Mouse (Mus musculus) brain, adult 2 months (tissue): Measurements from ENCODE around the gene Rdh16f1.
A peak's percentile ranks its signal among the peaks of the same experiment; 100 is the strongest.
"Not testable (repeated sequence)": the region's sequence is repeated elsewhere in the genome, so short reads cannot be mapped to it uniquely, and the experiment has no call there.

Experiments used
- DNase-seq: peaks from one replicate; pipeline ENCODE4 v3.0.0; 2011; ENCODE audit warnings: low read depth, low spot score

Rdh16f1 gene

DNA sequence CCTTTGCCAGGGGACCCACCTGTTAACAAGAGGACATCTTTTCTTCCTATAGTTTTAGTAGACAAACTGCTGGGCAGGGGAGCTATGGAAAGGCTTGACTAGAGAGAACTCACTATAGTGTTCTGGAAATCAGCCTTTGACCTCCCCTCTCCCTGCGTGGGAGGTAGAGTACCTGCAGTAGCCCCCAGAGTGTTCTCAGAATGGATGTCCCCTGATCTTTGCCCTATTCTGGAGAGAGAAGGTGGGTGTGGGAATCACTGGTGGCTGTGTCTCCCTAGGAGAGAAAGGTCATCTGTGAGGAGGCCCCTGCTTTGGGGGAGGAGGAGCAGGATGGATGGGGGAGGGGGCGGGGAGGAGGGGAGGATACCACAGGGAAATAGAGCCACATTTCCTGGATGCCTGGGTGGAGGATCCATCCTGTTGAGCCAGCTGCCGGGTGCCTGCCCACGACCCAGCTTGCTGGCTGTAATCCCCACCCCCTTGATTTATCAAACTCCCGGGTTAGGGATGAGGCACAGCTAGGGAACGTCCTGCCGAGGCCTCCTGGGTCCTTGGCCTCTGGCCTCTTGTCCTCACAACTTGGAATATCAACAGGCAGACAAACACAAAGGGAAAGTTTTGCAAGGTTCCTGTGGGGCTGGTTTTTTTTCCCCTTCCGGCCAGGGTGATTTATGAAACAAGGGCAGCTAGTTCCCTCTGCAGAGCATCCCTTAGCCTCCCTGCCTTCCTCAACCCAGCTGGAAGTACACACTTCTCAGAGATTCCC, 10.6 kb upstream of the Rdh16f1 start:
- DNase-seq, result no peak

DNA sequence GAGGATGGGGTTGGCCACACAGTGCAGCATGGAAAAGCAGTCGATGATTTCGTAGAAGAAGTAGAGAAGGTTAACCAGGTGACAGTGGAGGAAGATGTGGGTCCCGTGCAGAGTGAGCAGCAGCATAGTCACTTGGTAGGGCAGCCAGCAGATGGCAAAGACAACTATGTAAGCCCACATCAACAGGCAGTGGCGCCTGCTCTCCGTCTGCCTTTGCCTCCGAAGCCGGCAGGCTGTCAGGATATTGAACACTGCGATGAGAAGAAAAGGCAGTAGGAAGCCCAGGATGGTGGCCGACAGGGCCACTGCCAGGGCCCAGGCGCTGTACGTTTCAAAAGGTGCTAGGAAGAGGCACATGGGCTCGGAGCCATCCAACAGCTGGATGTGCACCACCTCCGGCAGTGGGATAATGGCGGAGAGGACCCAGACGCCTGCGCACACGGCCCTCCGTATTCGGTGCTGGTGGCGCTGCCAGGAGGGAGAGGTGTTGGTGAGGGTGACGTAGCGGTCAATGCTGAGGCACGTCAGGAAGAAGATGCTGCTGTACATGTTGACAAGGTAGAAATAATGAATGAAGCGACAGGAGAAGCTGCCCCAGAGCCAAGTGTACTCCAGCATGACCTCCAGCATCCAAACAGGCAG, 9.3 kb upstream of the Rdh16f1 start:
- peak; percentile 45 for DNase-seq

DNA sequence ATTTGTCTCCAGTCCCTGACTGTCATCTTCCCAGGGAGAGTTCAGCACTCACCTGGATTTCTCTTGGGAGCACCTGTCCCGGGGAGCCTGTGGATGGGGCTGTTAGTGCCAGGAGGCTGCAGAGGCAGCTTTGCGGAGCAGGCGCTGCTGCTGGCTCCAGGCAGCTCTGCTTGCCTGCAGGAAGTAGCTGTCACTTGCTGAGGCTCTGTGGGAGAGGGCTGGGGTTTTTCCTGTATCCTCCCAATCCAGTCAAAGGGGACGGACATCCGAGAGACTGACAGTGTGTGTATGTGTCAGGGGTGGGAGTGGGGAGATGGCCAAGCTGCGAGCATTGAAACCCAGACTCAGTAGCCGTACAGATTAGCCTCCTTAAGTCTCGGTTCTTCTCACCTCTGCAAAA, 8.0 kb upstream of the Rdh16f1 start, which contains the start of gene Gpr182:
TSS of gene Gpr182 (minus strand) at position 185 of the 400 bp plus-strand sequence.
- DNase-seq, result no peak

DNA sequence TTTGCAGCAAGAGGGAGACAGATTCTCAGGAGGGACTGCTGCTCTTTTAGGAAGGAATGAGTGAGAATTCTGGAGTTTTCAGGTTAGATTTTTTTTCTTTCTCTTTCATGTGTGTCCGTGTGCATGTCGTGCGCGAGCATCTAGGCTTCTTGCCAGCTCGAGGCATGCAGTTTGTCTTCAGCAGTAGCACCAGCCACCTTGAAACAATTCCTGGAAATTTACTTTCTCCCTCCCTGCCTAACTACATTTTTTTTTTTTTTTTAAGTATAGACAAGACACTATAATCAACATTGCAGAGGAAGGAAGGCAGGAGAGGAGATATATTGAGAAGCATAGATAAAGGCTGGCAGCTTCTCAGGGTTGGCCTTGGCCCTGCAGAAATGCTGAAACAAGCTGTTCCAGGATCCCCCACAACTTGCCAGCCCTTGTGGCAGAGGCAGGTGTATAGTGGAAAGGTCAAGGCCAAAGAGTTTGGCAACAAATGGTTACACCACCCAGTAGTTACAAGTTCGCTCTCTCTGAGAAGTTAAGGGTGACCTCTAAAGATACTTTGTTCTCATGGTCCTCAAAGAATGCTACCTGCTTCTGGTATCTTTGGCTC, 4.9 kb upstream of the Rdh16f1 start:
- DNase-seq, result no peak

DNA sequence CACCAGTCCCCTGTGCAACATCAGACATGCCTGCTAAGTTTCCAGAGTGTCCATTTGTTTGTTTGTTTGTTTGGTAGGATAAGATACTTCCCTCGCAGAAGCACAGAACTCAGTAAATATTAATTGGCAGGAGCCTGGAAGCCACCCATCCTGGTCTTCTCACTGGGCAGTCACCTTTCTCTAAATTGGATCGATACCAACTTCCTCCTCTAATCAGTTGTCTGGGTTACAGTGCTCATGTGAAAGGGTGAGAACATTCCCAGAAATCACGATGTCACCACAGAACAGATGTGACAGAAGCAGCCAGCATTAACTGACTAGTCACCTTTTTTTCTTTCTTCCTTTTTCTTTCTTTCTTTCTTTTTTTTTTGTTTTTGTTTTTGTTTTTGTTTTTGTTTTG, 4.3 kb upstream of the Rdh16f1 start:
- DNase-seq, result no peak

DNA sequence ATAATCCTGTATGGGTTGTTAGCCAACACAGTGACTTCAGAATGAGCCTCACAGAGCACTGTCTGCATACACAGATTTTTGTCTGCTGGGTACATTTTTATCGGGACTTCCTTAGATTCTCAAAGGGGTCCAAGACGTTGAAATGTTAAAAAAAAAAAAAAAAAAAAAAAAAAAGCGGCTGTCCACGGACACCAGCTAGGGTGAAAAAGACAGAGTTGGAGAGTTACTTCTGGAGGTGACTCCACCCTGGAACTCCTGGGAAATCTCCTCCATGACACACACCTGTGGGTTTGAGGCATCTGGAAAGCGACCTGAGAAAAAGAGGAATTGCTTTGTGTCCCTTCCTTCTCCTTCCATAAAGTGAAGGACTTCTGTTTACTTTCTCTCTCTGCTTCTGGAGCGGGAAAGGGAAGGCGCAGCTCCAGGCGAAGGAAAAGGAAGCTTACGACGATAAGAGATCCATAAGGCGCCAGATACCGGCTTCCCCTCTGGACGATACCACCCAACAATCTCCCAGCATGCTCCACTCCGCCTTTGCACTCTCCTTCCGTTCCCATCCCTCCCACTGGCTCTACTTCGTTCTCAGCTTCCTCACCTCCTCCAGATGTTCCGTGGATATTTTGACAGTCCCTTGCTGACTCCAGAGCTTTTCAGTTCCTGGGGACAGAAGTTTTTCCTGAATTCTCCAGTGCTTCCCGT, 3.7 kb upstream of the Rdh16f1 start:
- DNase-seq, result peak; percentile 43

DNA sequence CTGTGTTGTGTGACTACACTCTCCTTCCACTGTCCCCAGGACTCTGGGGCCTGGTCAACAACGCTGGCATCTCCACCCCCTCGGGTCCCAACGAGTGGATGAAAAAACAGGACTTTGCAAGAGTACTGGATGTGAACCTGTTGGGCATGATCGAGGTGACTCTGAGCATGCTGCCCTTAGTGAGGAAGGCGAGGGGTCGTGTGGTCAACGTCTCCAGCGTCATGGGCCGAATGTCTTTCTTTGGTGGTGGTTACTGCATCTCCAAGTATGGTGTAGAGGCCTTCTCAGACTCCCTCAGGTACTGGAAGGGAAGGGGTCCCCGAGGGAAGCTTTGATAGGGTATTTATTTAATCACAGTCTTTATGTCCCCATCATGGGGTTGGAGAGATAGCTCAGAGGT, 3.3 kb downstream of the Rdh16f1 start:
- not testable (repeated sequence) for DNase-seq

DNA sequence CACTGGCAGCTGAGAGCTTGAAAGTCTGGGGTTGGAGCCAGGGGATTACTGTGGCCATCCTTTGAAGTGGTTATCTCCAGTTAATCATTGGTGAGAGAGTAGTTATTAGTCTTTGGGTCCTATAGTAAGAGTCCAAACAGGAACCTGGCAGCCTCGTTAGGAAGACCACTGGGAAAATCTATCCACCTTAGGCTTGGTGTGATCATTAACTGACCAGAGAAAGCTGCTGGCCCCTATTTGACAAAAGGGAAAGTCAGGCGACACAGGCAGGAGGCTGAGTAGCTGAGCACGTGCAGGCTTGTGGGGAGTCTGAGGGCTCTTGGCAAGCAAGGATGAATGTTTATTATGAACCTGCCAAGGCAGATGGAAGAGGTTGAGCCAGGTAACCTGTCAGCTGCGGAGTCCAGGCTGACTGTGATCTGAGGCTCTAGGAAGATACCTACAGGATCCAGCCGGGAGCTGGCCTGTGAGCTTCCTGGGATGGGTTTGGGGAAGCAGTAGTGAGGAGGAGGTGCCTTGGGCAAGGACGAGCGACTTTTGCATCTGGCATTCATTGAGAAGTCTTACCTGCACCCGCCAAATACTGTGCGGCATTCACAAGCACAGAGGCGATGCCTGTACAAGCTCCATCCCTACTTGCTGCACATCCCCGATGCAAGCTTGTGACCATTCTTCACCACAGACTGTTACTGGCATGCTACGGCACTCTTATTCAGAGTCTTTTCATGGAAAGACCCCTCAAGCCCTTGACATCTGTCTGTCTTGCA, 4.5 kb downstream of the Rdh16f1 start:
- peak; percentile 67 for DNase-seq

DNA sequence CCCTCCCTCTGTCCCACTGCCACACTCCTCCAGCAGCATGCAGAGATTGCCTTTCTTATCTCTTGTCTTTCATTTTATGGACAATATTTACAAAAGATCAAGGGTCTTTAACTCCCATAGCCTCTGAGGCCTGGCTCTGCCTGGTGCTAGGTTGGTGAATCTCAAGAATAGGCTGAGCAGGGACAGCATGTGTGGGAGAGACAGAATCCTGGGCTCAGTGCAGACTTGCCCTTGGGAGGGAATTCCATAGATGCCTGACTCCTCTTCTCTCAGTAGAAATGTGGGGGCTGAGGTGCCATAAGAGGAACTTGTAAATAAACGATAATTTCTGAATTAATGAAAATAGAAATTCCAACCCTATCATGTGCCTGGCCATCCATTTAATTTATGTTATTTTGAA, 7.0 kb downstream of the Rdh16f1 start:
- DNase-seq, result no peak

DNA sequence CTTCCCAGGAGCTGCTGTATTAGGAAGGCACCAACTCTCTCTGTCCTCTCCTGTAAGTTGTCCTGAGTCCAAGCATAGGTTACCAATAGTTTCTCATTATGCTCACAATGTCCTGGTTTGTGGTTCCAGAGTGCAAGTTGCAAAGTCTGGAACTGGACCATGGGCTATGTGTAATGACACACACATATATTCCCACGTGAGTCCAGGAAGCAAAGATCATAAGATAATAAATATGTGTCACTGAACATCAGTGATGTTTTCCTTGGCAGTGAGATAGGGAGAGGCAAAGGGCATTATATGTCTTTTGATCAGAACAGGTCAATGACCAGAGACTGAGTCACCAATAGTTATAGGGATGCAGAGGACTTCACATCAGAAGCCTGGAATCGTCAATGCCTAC, 16.4 kb downstream of the Rdh16f1 start, which contains the start of gene Rdh9:
TSS of gene Rdh9 (plus strand) at position 376 of the 400 bp plus-strand sequence.
- no peak for DNase-seq

DNA sequence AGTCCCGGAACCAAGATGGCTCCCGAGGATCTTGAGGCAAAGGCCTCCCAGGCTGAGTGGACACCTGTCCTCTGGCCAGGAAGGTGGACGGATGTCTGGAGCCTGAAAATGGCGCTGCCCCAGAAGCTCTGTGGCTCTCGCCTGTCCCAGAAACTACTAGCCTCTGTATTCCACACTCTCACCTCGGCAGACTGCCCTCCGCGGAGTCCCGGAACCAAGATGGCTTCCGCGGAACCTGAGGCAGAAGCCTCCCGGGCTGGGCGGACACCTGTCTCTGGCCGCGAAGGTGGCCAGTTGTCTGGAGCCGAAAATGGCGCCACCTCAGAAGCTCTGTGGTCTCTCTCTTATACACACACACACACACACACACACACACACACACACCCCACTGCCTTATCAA, 22.7 kb downstream of the Rdh16f1 start:
- not testable (repeated sequence) for DNase-seq

DNA sequence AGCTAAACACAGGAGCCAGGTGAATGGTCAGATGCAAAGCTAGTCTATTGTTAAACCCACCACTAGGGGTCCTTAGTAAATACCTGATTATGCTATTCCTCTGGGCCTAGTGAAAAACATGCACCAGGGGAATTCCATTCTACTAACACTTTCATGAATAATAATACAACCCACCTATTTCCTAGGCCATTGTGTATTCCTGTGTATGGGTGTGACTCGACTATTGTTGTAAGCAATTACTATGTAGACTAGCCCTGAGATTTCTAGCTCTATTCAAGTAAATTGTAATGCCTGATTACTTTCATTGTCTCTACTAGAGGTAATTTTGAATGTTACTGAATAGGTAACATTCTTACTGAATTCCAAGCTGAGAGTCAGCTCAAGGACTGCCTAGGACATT, 25.8 kb downstream of the Rdh16f1 start:
- DNase-seq, result not testable (repeated sequence)

DNA sequence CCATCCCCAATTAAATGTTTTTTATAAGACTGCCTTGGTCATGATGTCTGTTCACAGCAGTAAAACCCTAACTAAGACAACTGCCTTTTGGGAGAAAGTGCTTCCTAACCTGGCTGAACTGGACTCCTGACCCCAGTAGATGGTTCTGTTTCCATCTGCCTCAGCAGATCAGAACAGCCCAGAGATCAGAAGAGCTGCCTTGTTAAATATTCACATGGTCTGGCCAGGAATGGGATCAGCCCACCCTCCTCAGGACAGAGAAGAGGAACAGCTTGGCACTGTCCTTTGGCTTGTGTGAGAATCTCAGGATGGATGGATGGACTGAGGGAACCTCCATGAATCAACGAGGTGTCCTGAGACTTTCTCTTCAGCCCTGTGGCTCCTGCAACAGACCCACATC, 39.7 kb downstream of the Rdh16f1 start:
- DNase-seq, result no peak

DNA sequence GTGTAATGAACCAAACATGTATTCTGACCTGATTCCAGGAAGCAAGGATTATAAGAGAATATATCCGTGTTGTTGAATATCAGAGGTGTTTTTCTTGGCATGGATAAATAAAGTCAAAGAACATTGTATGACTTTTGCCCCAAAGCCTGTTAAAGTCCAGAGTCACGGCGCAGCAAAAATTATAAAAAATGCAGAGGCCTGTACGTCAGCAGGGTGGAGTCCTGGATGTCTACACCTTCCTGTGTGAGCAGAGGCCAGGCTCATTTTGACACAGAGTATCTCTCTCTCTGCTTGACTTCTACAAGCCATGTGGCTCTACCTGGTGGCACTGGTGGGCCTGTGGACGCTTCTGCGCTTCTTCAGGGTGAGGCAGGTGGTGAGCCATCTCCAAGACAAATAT, 41.3 kb downstream of the Rdh16f1 start, which contains the start of gene Rdh16:
TSS of gene Rdh16 (plus strand) at position 262 of the 400 bp plus-strand sequence.
- DNase-seq, result no peak

DNA sequence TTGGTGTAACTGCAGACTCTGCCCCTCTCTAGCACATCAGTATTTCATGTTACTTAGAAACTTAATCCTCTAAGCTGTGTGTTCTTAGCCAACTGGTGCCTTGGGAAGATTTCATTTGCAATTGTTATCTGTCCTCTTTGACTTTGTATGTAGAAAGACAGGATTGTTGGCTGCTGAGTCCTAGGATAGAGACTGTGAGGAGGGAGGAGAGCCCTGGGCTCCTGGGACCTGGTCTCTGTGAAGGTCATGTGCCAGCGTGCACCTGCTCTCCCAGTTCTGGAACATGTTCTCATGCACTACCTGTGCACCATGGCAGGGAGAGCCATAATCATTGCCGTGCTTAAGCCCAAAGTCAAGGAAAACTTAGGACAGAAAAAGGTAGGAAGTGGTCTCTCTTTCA, 42.0 kb downstream of the Rdh16f1 start:
- no peak for DNase-seq

DNA sequence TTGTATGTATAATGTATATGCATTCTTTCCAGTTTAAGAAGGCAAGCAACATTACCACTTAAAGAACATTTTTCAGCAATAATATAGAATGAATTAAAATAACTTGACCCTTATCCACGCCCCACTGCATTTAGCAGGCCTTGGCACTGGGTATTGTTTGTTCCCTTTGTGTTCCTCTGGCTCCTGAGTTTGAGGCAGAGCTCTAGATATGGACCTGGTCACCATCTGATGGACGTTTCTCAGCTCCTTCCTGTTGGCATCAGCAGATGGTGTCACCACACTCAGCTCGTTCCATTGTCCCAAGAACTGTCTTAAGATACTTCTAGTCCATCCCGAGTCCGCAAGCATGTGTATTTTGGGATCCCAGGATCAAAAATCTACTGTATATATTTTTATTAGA, 42.6 kb downstream of the Rdh16f1 start:
- no peak for DNase-seq

DNA sequence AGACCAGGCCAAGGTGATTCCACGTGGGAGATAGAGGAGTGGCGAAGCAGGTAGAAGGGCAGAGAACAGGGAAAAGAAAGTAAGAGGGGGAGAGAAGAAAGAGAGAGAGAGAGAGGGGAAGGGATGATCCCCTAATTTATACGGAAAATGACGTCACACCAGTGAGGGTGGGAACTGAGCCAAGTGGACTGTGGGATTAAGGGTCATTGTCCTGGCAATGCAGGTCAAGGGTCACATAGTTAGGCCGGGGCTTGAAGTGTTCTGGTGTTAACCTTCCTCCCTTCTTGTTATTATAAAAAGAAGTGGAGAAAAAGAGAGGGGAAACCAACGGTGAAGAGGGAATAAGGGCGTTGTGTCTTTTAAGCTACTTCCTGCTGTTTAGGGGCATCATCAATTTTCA, 44.8 kb downstream of the Rdh16f1 start:
- DNase-seq, result no peak

DNA sequence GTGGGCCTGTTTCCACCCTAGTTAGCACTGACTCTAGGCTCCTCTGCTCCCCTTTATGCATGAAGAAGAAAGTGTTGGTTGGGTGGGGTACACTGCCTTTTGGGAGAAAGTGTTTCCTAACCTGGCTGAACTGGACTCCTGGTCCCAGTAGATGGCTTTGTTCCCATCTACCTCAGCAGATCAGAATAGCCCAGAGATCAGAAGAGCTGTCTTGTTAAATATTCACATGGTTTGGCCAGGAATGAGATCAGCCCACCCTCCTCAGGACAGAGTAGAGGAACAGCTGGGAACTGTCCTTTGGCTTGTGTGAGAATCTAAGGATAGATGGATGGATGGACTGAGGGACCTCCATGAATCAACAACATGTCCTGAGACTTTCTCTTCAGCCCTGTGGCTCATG, 56.3 kb downstream of the Rdh16f1 start:
- no peak for DNase-seq

DNA sequence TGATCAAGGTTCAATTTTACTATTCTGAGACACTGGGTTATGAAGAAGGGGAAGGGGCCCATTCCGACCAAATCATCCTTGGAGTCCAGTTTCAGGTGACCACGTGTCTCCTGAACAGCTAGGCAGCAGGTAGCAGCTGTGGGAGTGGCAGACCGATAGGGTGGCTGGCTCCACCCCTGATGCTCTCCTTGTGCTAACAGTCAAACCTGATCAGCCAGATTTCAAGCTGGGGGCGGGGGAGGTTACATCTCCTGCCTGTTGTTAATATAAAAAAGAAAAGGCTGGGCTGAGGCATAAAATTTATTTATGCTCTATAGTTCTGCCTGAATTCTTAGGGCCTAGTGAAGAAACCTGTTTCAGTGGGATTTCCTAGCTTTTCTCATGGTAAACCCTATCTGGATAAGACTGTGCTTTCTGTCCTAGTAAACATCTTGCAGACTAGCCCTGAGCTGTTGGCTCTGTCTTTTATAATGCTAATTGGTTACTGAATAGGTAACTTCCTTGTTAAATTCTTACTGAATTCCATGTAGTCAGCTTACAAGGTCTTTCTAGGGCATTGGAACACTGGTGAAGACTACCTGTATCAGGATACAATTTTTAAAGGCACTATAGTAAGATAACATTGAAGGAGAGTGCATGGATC, 57.8 kb downstream of the Rdh16f1 start:
- DNase-seq, result not testable (repeated sequence)

DNA sequence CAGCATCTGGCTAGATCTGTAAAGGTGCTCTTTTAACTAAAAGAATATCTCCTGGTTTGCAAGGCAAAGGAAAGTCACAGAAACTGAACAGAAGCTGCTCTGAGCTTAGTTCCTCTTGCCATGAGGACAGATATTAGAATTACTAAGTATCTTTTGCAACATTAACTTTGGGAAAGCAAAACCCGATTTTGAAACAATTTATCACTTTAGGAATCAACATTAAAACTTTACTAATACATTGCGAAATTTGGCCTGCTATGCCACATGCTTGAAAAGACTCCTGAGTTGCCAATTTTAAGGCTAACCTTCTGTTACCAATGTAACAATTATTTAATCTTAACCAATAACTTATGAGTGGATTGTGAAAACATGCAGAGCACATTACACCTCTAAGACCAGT, 62.2 kb downstream of the Rdh16f1 start:
- DNase-seq, result not testable (repeated sequence)

DNA sequence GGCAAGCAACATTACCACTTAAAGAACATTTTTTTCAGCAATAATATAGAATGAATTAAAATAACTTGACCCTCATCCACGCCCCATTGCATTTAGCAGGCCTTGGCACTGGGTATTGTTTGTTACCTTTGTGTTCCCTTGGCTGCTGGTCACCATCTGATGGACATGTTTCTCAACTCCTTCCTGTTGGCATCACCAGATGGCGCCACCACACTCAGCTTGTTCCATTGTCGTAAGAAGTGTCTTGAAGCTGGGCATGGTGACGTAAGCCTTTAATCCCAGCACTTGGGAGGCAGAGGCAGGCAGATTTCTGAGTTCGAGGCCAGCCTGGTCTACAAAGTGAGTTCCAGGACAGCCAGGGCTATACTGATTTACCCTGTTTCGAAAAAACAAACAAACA, 65.8 kb downstream of the Rdh16f1 start:
- DNase-seq, result peak; percentile 56
